Mouse (Mus musculus): ENCODE measurements around the gene Hspb9. TPM values are rescaled to one million over a fixed set of nuclear protein-coding genes. Genes with fewer than 3 reads are reported as not detected.

Gene Hspb9
- polyA plus RNA-seq (2016; fragmentation: Nextera tagmentation; extraction: Ambion mirVana) = 0.31 and 0.56 TPM in 2 replicates

- Histone ChIP-seq H3K27me3 (ENCODE audit: low read depth, poor library complexity, severe bottlenecking) (no peaks in the 10 kb centered on the region), H3K27ac (peak within 1 kb of the TSS; percentile 99), H3K4me1 (peaks cover 51% of the 10 kb centered on the region), H3K4me3 (peak within 1 kb of the TSS; percentile 97), H3K36me3 (peaks cover 67% of the 10 kb centered on the region), H3K9me3 (replicated peaks) (no peaks in the 10 kb centered on the region)
- WGBS = 2% methylated on average over 38 of the region's 38 CpGs
- peak; percentile 74 for DNase-seq (ENCODE audit: low spot score)
Measured at GRCm38 (mm10) chr11:100713735-100714533, at the start of gene Hspb9. TSS of gene Hspb9 (plus strand) at chr11:100713850.

- WGBS = 82% methylated on average over 1 of the region's 1 CpGs
- peaks cover 15% of the 10 kb centered on the region for H3K4me1 ChIP-seq
- DNase-seq (ENCODE audit: low spot score) = no peak
Measured at GRCm38 (mm10) chr11:100671049-100671448, 42.6 kb upstream of the Hspb9 start.

GRCm38 (mm10) chr11:100671956-100672355 lies 41.7 kb upstream of the Hspb9 start:
- Histone ChIP-seq H3K27ac (no peak overlapping the region), H3K36me3 (no peaks in the 10 kb centered on the region), H3K4me3 (no peak overlapping the region), H3K4me1 (peaks cover 15% of the 10 kb centered on the region), H3K9me3 (replicated peaks) (no peaks in the 10 kb centered on the region), H3K27me3 (ENCODE audit: low read depth, poor library complexity, severe bottlenecking) (peaks cover 45% of the 10 kb centered on the region)
- no peak for DNase-seq (ENCODE audit: low spot score)
- 73% methylated on average over 2 of the region's 2 CpGs for WGBS

More at GRCm38 (mm10) chr11:100671049-100671448, 42.6 kb upstream of the Hspb9 start:
- no peak overlapping the region for H3K27ac ChIP-seq
- no peaks in the 10 kb centered on the region for H3K9me3 ChIP-seq (replicated peaks)
- H3K27me3 ChIP-seq (ENCODE audit: low read depth, poor library complexity, severe bottlenecking) = peaks cover 45% of the 10 kb centered on the region
- no peaks in the 10 kb centered on the region for H3K36me3 ChIP-seq
- H3K4me3 ChIP-seq = no peak overlapping the region

GRCm38 (mm10) chr11:100673169-100673568 lies 40.5 kb upstream of the Hspb9 start:
- Histone ChIP-seq H3K27me3 (ENCODE audit: low read depth, poor library complexity, severe bottlenecking) (peaks cover 54% of the 10 kb centered on the region), H3K4me3 (peak overlapping the region; percentile 33), H3K36me3 (no peaks in the 10 kb centered on the region), H3K27ac (peak overlapping the region; percentile 63), H3K9me3 (replicated peaks) (no peaks in the 10 kb centered on the region), H3K4me1 (peaks cover 24% of the 10 kb centered on the region)
- DNase-seq (ENCODE audit: low spot score) = peak; percentile 69
- 2% methylated on average over 23 of the region's 23 CpGs for WGBS

GRCm38 (mm10) chr11:100677810-100678209 lies 35.8 kb upstream of the Hspb9 start:
- H3K4me1 ChIP-seq = peaks cover 17% of the 10 kb centered on the region
- no peak overlapping the region for H3K27ac ChIP-seq
- DNase-seq (ENCODE audit: low spot score) = no peak
- no peaks in the 10 kb centered on the region for H3K9me3 ChIP-seq (replicated peaks)
- 61% methylated on average over 7 of the region's 7 CpGs for WGBS
- no peaks in the 10 kb centered on the region for H3K36me3 ChIP-seq
- peaks cover 39% of the 10 kb centered on the region for H3K27me3 ChIP-seq (ENCODE audit: low read depth, poor library complexity, severe bottlenecking)
- H3K4me3 ChIP-seq = no peak overlapping the region

GRCm38 (mm10) chr11:100681826-100682225 lies 31.8 kb upstream of the Hspb9 start:
- H3K4me3 ChIP-seq = no peak overlapping the region
- no peak for DNase-seq (ENCODE audit: low spot score)
- no peaks in the 10 kb centered on the region for H3K9me3 ChIP-seq (replicated peaks)
- no peaks in the 10 kb centered on the region for H3K36me3 ChIP-seq
- 76% methylated on average over 5 of the region's 5 CpGs for WGBS
- H3K27me3 ChIP-seq (ENCODE audit: low read depth, poor library complexity, severe bottlenecking) = peaks cover 10% of the 10 kb centered on the region
- no peak overlapping the region for H3K27ac ChIP-seq
- H3K4me1 ChIP-seq = peaks cover 10% of the 10 kb centered on the region

GRCm38 (mm10) chr11:100682526-100682925 lies 31.1 kb upstream of the Hspb9 start:
- H3K27ac ChIP-seq = no peak overlapping the region
- H3K9me3 ChIP-seq (replicated peaks) = no peaks in the 10 kb centered on the region
- H3K4me3 ChIP-seq = no peak overlapping the region
- H3K36me3 ChIP-seq = no peaks in the 10 kb centered on the region
- H3K4me1 ChIP-seq = peaks cover 6% of the 10 kb centered on the region
- WGBS = 73% methylated on average over 5 of the region's 5 CpGs
- H3K27me3 ChIP-seq (ENCODE audit: low read depth, poor library complexity, severe bottlenecking) = peaks cover 8% of the 10 kb centered on the region
- no peak for DNase-seq (ENCODE audit: low spot score)

- Histone ChIP-seq H3K27ac (no peak overlapping the region), H3K4me1 (no peaks in the 10 kb centered on the region), H3K4me3 (no peak overlapping the region), H3K36me3 (no peaks in the 10 kb centered on the region), H3K9me3 (replicated peaks) (no peaks in the 10 kb centered on the region), H3K27me3 (ENCODE audit: low read depth, poor library complexity, severe bottlenecking) (no peaks in the 10 kb centered on the region)
- DNase-seq (ENCODE audit: low spot score) = no peak
- WGBS = 88% methylated on average over 2 of the region's 2 CpGs
Measured at GRCm38 (mm10) chr11:100684084-100684483, 29.6 kb upstream of the Hspb9 start.

GRCm38 (mm10) chr11:100685371-100685770 lies 28.3 kb upstream of the Hspb9 start:
- Histone ChIP-seq H3K27ac (no peak overlapping the region), H3K27me3 (ENCODE audit: low read depth, poor library complexity, severe bottlenecking) (peaks cover 8% of the 10 kb centered on the region), H3K4me1 (no peaks in the 10 kb centered on the region), H3K4me3 (no peak overlapping the region), H3K9me3 (replicated peaks) (no peaks in the 10 kb centered on the region), H3K36me3 (no peaks in the 10 kb centered on the region)
- 84% methylated on average over 3 of the region's 3 CpGs for WGBS
- no peak for DNase-seq (ENCODE audit: low spot score)

- H3K4me3 ChIP-seq = no peak overlapping the region
- no peak overlapping the region for H3K27ac ChIP-seq
- no peaks in the 10 kb centered on the region for H3K9me3 ChIP-seq (replicated peaks)
- H3K27me3 ChIP-seq (ENCODE audit: low read depth, poor library complexity, severe bottlenecking) = peaks cover 27% of the 10 kb centered on the region
- whole genome bisulfite sequencing = 82% methylated on average over 7 of the region's 7 CpGs
- peaks cover 6% of the 10 kb centered on the region for H3K4me1 ChIP-seq
- no peak for DNase-seq (ENCODE audit: low spot score)
- H3K36me3 ChIP-seq = no peaks in the 10 kb centered on the region
Measured at GRCm38 (mm10) chr11:100687265-100687664, 26.4 kb upstream of the Hspb9 start.

GRCm38 (mm10) chr11:100688443-100688842 lies 25.2 kb upstream of the Hspb9 start:
- H3K4me3 ChIP-seq = no peak overlapping the region
- H3K36me3 ChIP-seq = no peaks in the 10 kb centered on the region
- H3K9me3 ChIP-seq (replicated peaks) = no peaks in the 10 kb centered on the region
- H3K4me1 ChIP-seq = peaks cover 18% of the 10 kb centered on the region
- H3K27me3 ChIP-seq (ENCODE audit: low read depth, poor library complexity, severe bottlenecking) = peaks cover 39% of the 10 kb centered on the region
- 81% methylated on average over 4 of the region's 4 CpGs for WGBS
- H3K27ac ChIP-seq = no peak overlapping the region
- DNase-seq (ENCODE audit: low spot score) = no peak

- Histone ChIP-seq H3K4me1 (peaks cover 20% of the 10 kb centered on the region), H3K36me3 (no peaks in the 10 kb centered on the region), H3K27ac (no peak overlapping the region), H3K27me3 (ENCODE audit: low read depth, poor library complexity, severe bottlenecking) (peaks cover 43% of the 10 kb centered on the region), H3K4me3 (no peak overlapping the region), H3K9me3 (replicated peaks) (no peaks in the 10 kb centered on the region)
- WGBS = 80% methylated on average over 7 of the region's 7 CpGs
- no peak for DNase-seq (ENCODE audit: low spot score)
Measured at GRCm38 (mm10) chr11:100690389-100690788, 23.3 kb upstream of the Hspb9 start.

- Histone ChIP-seq H3K27me3 (ENCODE audit: low read depth, poor library complexity, severe bottlenecking) (peaks cover 43% of the 10 kb centered on the region), H3K27ac (no peak within 1 kb of the TSS), H3K36me3 (no peaks in the 10 kb centered on the region), H3K9me3 (replicated peaks) (no peaks in the 10 kb centered on the region), H3K4me3 (peak within 1 kb of the TSS; percentile 45), H3K4me1 (peaks cover 20% of the 10 kb centered on the region)
- WGBS = 2% methylated on average over 23 of the region's 23 CpGs
- DNase-seq (ENCODE audit: low spot score) = peak; percentile 54
Measured at GRCm38 (mm10) chr11:100692164-100692616, 21.5 kb upstream of the Hspb9 start, which contains the start of gene Zfp385c. TSS of gene Zfp385c (minus strand) at chr11:100692455.
